Mouse (Mus musculus) limb, embryonic 12.5 days (tissue): Measurements from ENCODE around the gene Gper1. TPM values are rescaled to one million over a fixed set of nuclear protein-coding genes. Genes with fewer than 3 reads are reported as not detected.

ENCODE experiments used
- polyA plus RNA-seq: library from polyadenylated mRNA; unstranded; fragments of >200 nt; fragmentation: Nextera tagmentation; extraction: Ambion mirVana; gene quantifications from 2 replicates; pipeline ENCODE4 v1.2.1, GENCODE M21; 2016

The Gper1 gene
- polyA plus RNA-seq, 1 experiment from 2014 or later, result 1.7 TPM

Other genes with a start within 250 kb of the Gper1 start
- 54.0 and 54.9 TPM in 2 replicates for gene Sun1, start 222.5 kb upstream of the Gper1 start, polyA plus RNA-seq
- 165 and 167 TPM in 2 replicates for gene Get4, start 170.8 kb upstream of the Gper1 start, polyA plus RNA-seq
- gene Adap1, start 97.5 kb upstream of the Gper1 start, polyA plus RNA-seq, result 0.77 and 1.1 TPM in 2 replicates
- gene Cox19, start 71.7 kb upstream of the Gper1 start, polyA plus RNA-seq, result 118 and 121 TPM in 2 replicates
- 0.90 and 1.0 TPM in 2 replicates for gene Cyp2w1, start 70.5 kb upstream of the Gper1 start, polyA plus RNA-seq
- 1.7 and 2.3 TPM in 2 replicates for gene Gpr146, start 45.5 kb upstream of the Gper1 start, polyA plus RNA-seq
- gene C130050O18Rik, start 17.9 kb upstream of the Gper1 start, polyA plus RNA-seq, result 1.5 and 1.7 TPM in 2 replicates
- gene 3110082I17Rik, start 37.4 kb downstream of the Gper1 start, polyA plus RNA-seq, result 32.7 and 34.2 TPM in 2 replicates
- gene Zfand2a, start 61.4 kb downstream of the Gper1 start, polyA plus RNA-seq, result 8.1 and 10.9 TPM in 2 replicates
- 0.11 and 0.23 TPM in 2 replicates for gene Uncx, start 120.3 kb downstream of the Gper1 start, polyA plus RNA-seq